ENCODE assay signal across 14 mouse cellular contexts in genomic region chr12:105016199-105016598, GRCm38 (mm10). TPM values are rescaled to one million over a fixed set of nuclear protein-coding genes. Genes with fewer than 3 reads are reported as not detected.
DNase-seq lines count a peak whose midpoint lies in the region; ATAC-seq lines count a peak whose summit lies in the region.
"Had no signal": no experiment of that assay in that cellular context is flagged by ENCODE, and none has a peak within 500 bp of the region (broad histone marks: within the 10 kb centered on the region; RNA-seq: fewer than 3 reads in every experiment).

No protein-coding gene starts in this region.

- peaks cover 10% of the 10 kb centered on the region for H3K4me1 ChIP-seq in forebrain, embryonic 13.5 days
- H3K4me1 ChIP-seq in forebrain, embryonic 10.5 days = peaks cover 31% of the 10 kb centered on the region
- H3K4me1 ChIP-seq in neural tube, embryonic 14.5 days (ENCODE audit: control insufficient read depth, insufficient read depth, low read length) = no peaks in the 10 kb centered on the region
- H3K4me1 ChIP-seq: embryonic facial prominence, embryonic 12.5 days had no signal

- H3K4me3 ChIP-seq in forebrain, embryonic 13.5 days = no peak overlapping the region
- H3K4me3 ChIP-seq in forebrain, embryonic 10.5 days = no peak overlapping the region
- no peak overlapping the region for H3K4me3 ChIP-seq in neural tube, embryonic 14.5 days (ENCODE audit: low read depth, low read length)
- H3K4me3 ChIP-seq: embryonic facial prominence, embryonic 12.5 days; midbrain, embryonic 15.5 days; stomach, embryonic 15.5 days had no signal

- DNase-seq in forebrain, embryonic 10.5 days (ENCODE audit: extremely low spot score, low spot score) = no peak
- DNase-seq in layer of hippocampus, adult 9-11 months = peak; percentile 56
- DNase-seq in layer of hippocampus, adult 9-10 months (ENCODE audit: low spot score) = no peak
- peak; percentile 15 for DNase-seq in induced T-regulatory cell, adult 2 months (ENCODE audit: low read depth)
- no peak for DNase-seq in gastrocnemius, postnatal 36 days
- DNase-seq in right cerebral cortex, postnatal 10 days (ENCODE audit: low spot score in 2 of 2) = no peak
- DNase-seq: lung, postnatal 10 days; right cerebral cortex, postnatal 25 days; thymus, postnatal 4 days had no signal

- no peaks in the 10 kb centered on the region for H3K36me3 ChIP-seq in forebrain, embryonic 13.5 days (ENCODE audit: poor library complexity, severe bottlenecking)
- no peaks in the 10 kb centered on the region for H3K36me3 ChIP-seq in forebrain, embryonic 10.5 days (replicated peaks)
- H3K36me3 ChIP-seq in neural tube, embryonic 14.5 days (ENCODE audit: control insufficient read depth, insufficient read depth, low read length) = no peaks in the 10 kb centered on the region
- H3K36me3 ChIP-seq: embryonic facial prominence, embryonic 12.5 days; midbrain, embryonic 15.5 days; stomach, embryonic 15.5 days had no signal

- H3K9me3 ChIP-seq in forebrain, embryonic 13.5 days (replicated peaks) = no peaks in the 10 kb centered on the region
- H3K9me3 ChIP-seq in forebrain, embryonic 10.5 days = no peaks in the 10 kb centered on the region
- H3K9me3 ChIP-seq in neural tube, embryonic 14.5 days (ENCODE audit: control insufficient read depth, low read length) = no peaks in the 10 kb centered on the region
- H3K9me3 ChIP-seq: embryonic facial prominence, embryonic 12.5 days; midbrain, embryonic 15.5 days; stomach, embryonic 15.5 days had no signal

- no peak overlapping the region for H3K4me2 ChIP-seq in forebrain, embryonic 13.5 days
- H3K4me2 ChIP-seq in neural tube, embryonic 14.5 days (ENCODE audit: low read depth, low read length) = no peak overlapping the region
- H3K4me2 ChIP-seq: embryonic facial prominence, embryonic 12.5 days; midbrain, embryonic 15.5 days; stomach, embryonic 15.5 days had no signal

- H3K27me3 ChIP-seq in forebrain, embryonic 13.5 days = 0 out of 2 replicates have a peak, but pooled peaks cover 7% of the 10 kb centered on the region
- H3K27me3 ChIP-seq in forebrain, embryonic 10.5 days (ENCODE audit: poor library complexity, severe bottlenecking) = peaks cover 12% of the 10 kb centered on the region
- no peaks in the 10 kb centered on the region for H3K27me3 ChIP-seq in neural tube, embryonic 14.5 days (ENCODE audit: control insufficient read depth, insufficient read depth, low read length)
- H3K27me3 ChIP-seq: stomach, embryonic 15.5 days had no signal

- intact Hi-C loops in gastrocnemius, postnatal 36 days (cut with DNase I) = no loop called here

- no peak overlapping the region for H3K27ac ChIP-seq in forebrain, embryonic 13.5 days
- H3K27ac ChIP-seq in forebrain, embryonic 10.5 days = no peak overlapping the region
- H3K27ac ChIP-seq in neural tube, embryonic 14.5 days (ENCODE audit: low read depth, low read length) = peak overlapping the region; percentile 60
- H3K27ac ChIP-seq: embryonic facial prominence, embryonic 12.5 days; midbrain, embryonic 15.5 days; stomach, embryonic 15.5 days had no signal

- H3K9ac ChIP-seq in forebrain, embryonic 13.5 days = no peak overlapping the region
- H3K9ac ChIP-seq in neural tube, embryonic 14.5 days (replicated peaks; ENCODE audit: low read depth, low read length) = no peak overlapping the region
- H3K9ac ChIP-seq: embryonic facial prominence, embryonic 12.5 days; midbrain, embryonic 15.5 days; stomach, embryonic 15.5 days had no signal

- 65% methylated on average over 4 of the region's 4 CpGs for WGBS in forebrain, embryonic 13.5 days
- WGBS in forebrain, embryonic 10.5 days = 81% methylated on average over 4 of the region's 4 CpGs
- 63% methylated on average over 4 of the region's 4 CpGs for WGBS in neural tube, embryonic 14.5 days

- 0 out of 2 replicates have a peak, but pooled peaks have one; percentile 30 for ATAC-seq in forebrain, embryonic 13.5 days
- peak; percentile 47; the same call in 1 of the 2 replicates for ATAC-seq in neural tube, embryonic 14.5 days (ENCODE audit: low read depth)
- ATAC-seq: midbrain, embryonic 15.5 days had no signal

RNA-seq across cellular contexts. Expression of gene Syne3, which starts 6.6 kb away (rescaled TPM):
- 0.12 and 0.16 TPM in 2 replicates for polyA plus RNA-seq in forebrain, embryonic 13.5 days (2015; fragmentation: Nextera tagmentation; extraction: Ambion mirVana)
- polyA plus RNA-seq in forebrain, embryonic 10.5 days (2016; fragmentation: Nextera tagmentation; extraction: Ambion mirVana) = 0.10 and 0.27 TPM in 2 replicates
- polyA plus RNA-seq in neural tube, embryonic 14.5 days (2014; fragmentation: Nextera tagmentation; extraction: Ambion mirVana) = 0.23 and 0.26 TPM in 2 replicates
- 1 to 10 TPM; 3.1 to 3.8 TPM for total RNA-seq in gastrocnemius, postnatal 36 days (2021)

RNA-seq across cellular contexts. Expression of gene Glrx5, which starts 16.3 kb away (rescaled TPM):
- polyA plus RNA-seq in forebrain, embryonic 13.5 days (2015; fragmentation: Nextera tagmentation; extraction: Ambion mirVana) = 140 and 148 TPM in 2 replicates
- 234 and 235 TPM in 2 replicates for polyA plus RNA-seq in forebrain, embryonic 10.5 days (2016; fragmentation: Nextera tagmentation; extraction: Ambion mirVana)
- polyA plus RNA-seq in neural tube, embryonic 14.5 days (2014; fragmentation: Nextera tagmentation; extraction: Ambion mirVana) = 190 and 200 TPM in 2 replicates
- 10 to 100 TPM; 57.9 to 61.2 TPM for total RNA-seq in gastrocnemius, postnatal 36 days (2021)

Comparison
In these comparisons a context has a peak if more than half of its experiments do, and no peak if none do; other contexts are left out.
1. DNase-seq: peak in layer of hippocampus, adult 9-11 months (single experiment) and induced T-regulatory cell, adult 2 months (single experiment); none in forebrain, embryonic 10.5 days (single experiment), layer of hippocampus, adult 9-10 months (single experiment), gastrocnemius, postnatal 36 days (0 of 2) and right cerebral cortex, postnatal 10 days (0 of 2).